Mouse (Mus musculus) embryonic fibroblast, embryonic 13.5 days (primary cell): Measurements from ENCODE around the gene Nanp.
A peak's percentile ranks its signal among the peaks of the same experiment; 100 is the strongest.

Source experiments
- CTCF ChIP-seq: IDR thresholded peaks from 2 replicates; pipeline ENCODE4 v1.5.1; 2011; ENCODE audit warnings: mild to moderate bottlenecking, control low read depth, low read length, moderate library complexity, borderline replicate concordance; ENCODE audit not compliant: insufficient read depth
- POLR2A ChIP-seq: IDR thresholded peaks from 2 replicates; pipeline ENCODE4 v1.6.1; 2011; ENCODE audit warnings: low read depth, mild to moderate bottlenecking, control low read depth, low read length, moderate library complexity

- TF ChIP-seq CTCF (no peak), POLR2A (peak; percentile 71)
These were observed 30.2 kb downstream of the Nanp start for GRCm38 (mm10) chr2:151008939-151009509.
